Mouse (Mus musculus): Measurements from ENCODE around the gene Scml4. TPM values are rescaled to one million over a fixed set of nuclear protein-coding genes. Genes with fewer than 3 reads are reported as not detected.

The Scml4 gene
- polyA plus RNA-seq, 1 experiment: 32.9 TPM

DNA sequence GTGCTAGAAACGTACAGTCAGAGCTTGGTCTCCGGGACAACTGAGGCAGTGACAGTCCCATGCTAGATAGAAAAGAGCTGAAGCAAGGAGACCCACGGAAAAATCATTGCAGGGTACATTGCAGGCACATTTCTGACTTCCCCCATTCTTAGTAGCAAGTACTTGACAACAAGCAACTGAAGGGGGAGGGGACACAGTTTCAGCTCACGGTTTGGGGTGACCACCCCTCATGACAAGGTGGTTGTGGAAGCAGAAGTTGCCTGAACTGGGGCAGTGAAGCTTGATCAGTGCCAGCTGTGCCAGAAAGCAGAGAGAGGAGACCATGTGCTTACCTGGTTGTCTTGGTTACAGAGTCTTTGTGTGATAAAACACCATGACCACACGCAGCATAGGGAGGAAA is 93.4 kb downstream of the Scml4 start:
- TF ChIP-seq POLR2A (IDR thresholded peaks at IDR 0.05; ENCODE audit: control insufficient read depth, extremely low read depth, insufficient read depth, low read length, poor library complexity): no peak
- TF ChIP-seq CTCF (IDR thresholded peaks at IDR 0.05; ENCODE audit: borderline replicate concordance, control insufficient read depth, extremely low read depth, insufficient read depth, low read length, poor library complexity): no peak
- H3K4me1 ChIP-seq (replicated peaks; ENCODE audit: control insufficient read depth, insufficient read depth, low read length): no peaks in the 10 kb centered on the region; the same call in 1 of the 2 replicates
- no peaks in the 10 kb centered on the region for H3K27me3 ChIP-seq (ENCODE audit: control insufficient read depth, insufficient read depth, low read length)
- H3K27ac ChIP-seq (ENCODE audit: control insufficient read depth, insufficient read depth, low read length): no peak overlapping the region
- H3K36me3 ChIP-seq (ENCODE audit: control insufficient read depth, insufficient read depth, low read length): no peaks in the 10 kb centered on the region
- WGBS: 75% methylated on average over 5 of the region's 5 CpGs
- DNase-seq: no peak
- H3K4me3 ChIP-seq (ENCODE audit: control insufficient read depth, insufficient read depth, low read length): no peak overlapping the region

DNA sequence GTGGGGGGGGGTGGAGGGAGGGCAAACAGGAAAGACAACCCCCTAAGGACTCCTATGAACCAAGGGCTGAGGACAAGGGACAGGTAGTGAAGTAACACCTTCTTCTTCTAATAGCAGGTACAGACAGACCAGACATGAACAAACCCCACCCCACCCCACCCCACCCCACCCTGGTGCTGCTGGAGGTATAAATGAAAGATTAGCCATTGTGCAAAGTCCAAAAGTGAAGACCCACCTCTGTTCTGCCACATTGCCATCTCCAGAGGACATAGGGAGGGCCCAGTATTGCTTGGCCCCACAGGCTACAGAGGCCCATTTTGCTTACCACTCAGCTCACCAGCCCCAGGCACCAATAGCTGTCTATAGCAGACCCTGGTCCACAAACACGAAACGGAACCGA is 95.0 kb downstream of the Scml4 start:
- H3K4me3 ChIP-seq (ENCODE audit: control insufficient read depth, insufficient read depth, low read length): no peak overlapping the region
- no peaks in the 10 kb centered on the region for H3K27me3 ChIP-seq (ENCODE audit: control insufficient read depth, insufficient read depth, low read length)
- no peak for DNase-seq
- H3K36me3 ChIP-seq (ENCODE audit: control insufficient read depth, insufficient read depth, low read length): no peaks in the 10 kb centered on the region
- no peak overlapping the region for H3K27ac ChIP-seq (ENCODE audit: control insufficient read depth, insufficient read depth, low read length)
- H3K4me1 ChIP-seq (replicated peaks; ENCODE audit: control insufficient read depth, insufficient read depth, low read length): no peaks in the 10 kb centered on the region; the same call in 1 of the 2 replicates
- 100% methylated on average over 3 of the region's 3 CpGs for WGBS
- no peak for TF ChIP-seq POLR2A (IDR thresholded peaks at IDR 0.05; ENCODE audit: control insufficient read depth, extremely low read depth, insufficient read depth, low read length, poor library complexity)
- TF ChIP-seq CTCF (IDR thresholded peaks at IDR 0.05; ENCODE audit: borderline replicate concordance, control insufficient read depth, extremely low read depth, insufficient read depth, low read length, poor library complexity): no peak

GRCm38 (mm10) chr10:42957881-42958651 is 97.9 kb downstream of the Scml4 start:
- Histone ChIP-seq H3K27ac (ENCODE audit: control insufficient read depth, insufficient read depth, low read length) (no peak overlapping the region), H3K4me3 (ENCODE audit: control insufficient read depth, insufficient read depth, low read length) (no peak overlapping the region), H3K36me3 (ENCODE audit: control insufficient read depth, insufficient read depth, low read length) (no peaks in the 10 kb centered on the region), H3K4me1 (replicated peaks; ENCODE audit: control insufficient read depth, insufficient read depth, low read length) (peaks cover 11% of the 10 kb centered on the region), H3K27me3 (ENCODE audit: control insufficient read depth, insufficient read depth, low read length) (no peaks in the 10 kb centered on the region)
- peak; percentile 63 for DNase-seq
- 40% methylated on average over 21 of the region's 21 CpGs for WGBS
- TF ChIP-seq CTCF (IDR thresholded peaks at IDR 0.05; ENCODE audit: borderline replicate concordance, control insufficient read depth, extremely low read depth, insufficient read depth, low read length, poor library complexity) (peak; percentile 46; the same call in 1 of the 2 replicates), POLR2A (IDR thresholded peaks at IDR 0.05; ENCODE audit: control insufficient read depth, extremely low read depth, insufficient read depth, low read length, poor library complexity) (no peak)

GRCm38 (mm10) chr10:42958686-42959085 is 98.5 kb downstream of the Scml4 start:
- Histone ChIP-seq H3K36me3 (ENCODE audit: control insufficient read depth, insufficient read depth, low read length) (no peaks in the 10 kb centered on the region), H3K27me3 (ENCODE audit: control insufficient read depth, insufficient read depth, low read length) (no peaks in the 10 kb centered on the region), H3K4me1 (replicated peaks; ENCODE audit: control insufficient read depth, insufficient read depth, low read length) (peaks cover 11% of the 10 kb centered on the region), H3K27ac (ENCODE audit: control insufficient read depth, insufficient read depth, low read length) (no peak overlapping the region), H3K4me3 (ENCODE audit: control insufficient read depth, insufficient read depth, low read length) (no peak overlapping the region)
- DNase-seq: no peak
- TF ChIP-seq POLR2A (IDR thresholded peaks at IDR 0.05; ENCODE audit: control insufficient read depth, extremely low read depth, insufficient read depth, low read length, poor library complexity): no peak
- TF ChIP-seq CTCF (IDR thresholded peaks at IDR 0.05; ENCODE audit: borderline replicate concordance, control insufficient read depth, extremely low read depth, insufficient read depth, low read length, poor library complexity): no peak
- WGBS: 85% methylated on average over 4 of the region's 4 CpGs

DNA sequence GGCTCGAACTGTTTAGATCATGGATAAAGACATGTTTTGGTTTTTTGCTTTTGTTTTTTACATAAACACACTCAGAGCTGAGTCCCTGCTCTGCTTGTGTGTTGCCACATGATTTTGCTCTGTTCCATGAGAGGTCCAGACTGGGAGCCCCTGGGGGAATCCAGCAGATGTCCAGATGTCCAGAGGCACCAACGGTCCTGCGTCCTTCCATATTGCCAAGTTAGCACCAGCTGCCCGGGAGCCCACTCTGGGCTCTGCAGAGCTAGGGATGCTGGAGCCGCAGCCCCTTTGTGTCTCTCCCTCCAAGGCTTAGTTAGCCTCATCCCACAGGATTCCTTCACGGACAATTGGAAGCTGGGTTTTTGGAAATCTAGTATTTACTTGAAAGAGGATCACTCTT is 101.6 kb downstream of the Scml4 start:
- no peak overlapping the region for H3K27ac ChIP-seq (ENCODE audit: control insufficient read depth, insufficient read depth, low read length)
- TF ChIP-seq CTCF (IDR thresholded peaks at IDR 0.05; ENCODE audit: borderline replicate concordance, control insufficient read depth, extremely low read depth, insufficient read depth, low read length, poor library complexity) (no peak), POLR2A (IDR thresholded peaks at IDR 0.05; ENCODE audit: control insufficient read depth, extremely low read depth, insufficient read depth, low read length, poor library complexity) (no peak)
- DNase-seq: no peak

GRCm38 (mm10) chr10:42962181-42962601 is 102.0 kb downstream of the Scml4 start:
- TF ChIP-seq CTCF (IDR thresholded peaks at IDR 0.05; ENCODE audit: borderline replicate concordance, control insufficient read depth, extremely low read depth, insufficient read depth, low read length, poor library complexity) (no peak), POLR2A (IDR thresholded peaks at IDR 0.05; ENCODE audit: control insufficient read depth, extremely low read depth, insufficient read depth, low read length, poor library complexity) (no peak)
- no peaks in the 10 kb centered on the region for H3K27me3 ChIP-seq (ENCODE audit: control insufficient read depth, insufficient read depth, low read length)
- 12% methylated on average over 6 of the region's 6 CpGs for WGBS
- peak; percentile 22 for DNase-seq
- H3K36me3 ChIP-seq (ENCODE audit: control insufficient read depth, insufficient read depth, low read length): no peaks in the 10 kb centered on the region
- 0 out of 2 replicates have a peak overlapping the region, but pooled peaks have one; percentile 22 for H3K27ac ChIP-seq (ENCODE audit: control insufficient read depth, insufficient read depth, low read length)
- peak overlapping the region; percentile 33 for H3K4me3 ChIP-seq (ENCODE audit: control insufficient read depth, insufficient read depth, low read length)
- H3K4me1 ChIP-seq (replicated peaks; ENCODE audit: control insufficient read depth, insufficient read depth, low read length): peaks cover 11% of the 10 kb centered on the region

More for the DNA sequence above, 101.6 kb downstream of the Scml4 start:
- Histone ChIP-seq H3K4me3 (ENCODE audit: control insufficient read depth, insufficient read depth, low read length) (no peak overlapping the region), H3K4me1 (replicated peaks; ENCODE audit: control insufficient read depth, insufficient read depth, low read length) (peaks cover 11% of the 10 kb centered on the region), H3K27me3 (ENCODE audit: control insufficient read depth, insufficient read depth, low read length) (no peaks in the 10 kb centered on the region), H3K36me3 (ENCODE audit: control insufficient read depth, insufficient read depth, low read length) (no peaks in the 10 kb centered on the region)
- WGBS: 90% methylated on average over 6 of the region's 6 CpGs
